Mouse (Mus musculus): ENCODE results near the gene Tceal3. TPM values are rescaled to one million over a fixed set of nuclear protein-coding genes. Genes with fewer than 3 reads are reported as not detected.
"Not testable (repeated sequence)": the region's sequence is repeated elsewhere in the genome, so short reads cannot be mapped to it uniquely, and the experiment has no call there.

The Tceal3 gene
- polyA plus RNA-seq, 1 experiment from 2014 or later: 53.8 TPM

GRCm38 (mm10) chrX:136635116-136635515, 44.5 kb downstream of the Tceal3 start:
- no peaks in the 10 kb centered on the region for H3K36me3 ChIP-seq
- H3K9me3 ChIP-seq: no peaks in the 10 kb centered on the region
- 52% methylated on average over 4 of the region's 4 CpGs for WGBS
- ATAC-seq (replicated peaks): peak; percentile 61; the same call in 1 of the 2 replicates
- no peak overlapping the region for H3K27ac ChIP-seq (replicated peaks)
- H3K27me3 ChIP-seq: no peaks in the 10 kb centered on the region
- no peak overlapping the region for H3K4me2 ChIP-seq (replicated peaks)
- no peak overlapping the region for H3K4me3 ChIP-seq
- no peak overlapping the region for H3K9ac ChIP-seq (replicated peaks)
- no peaks in the 10 kb centered on the region for H3K4me1 ChIP-seq

GRCm38 (mm10) chrX:136639754-136640153, 49.1 kb downstream of the Tceal3 start:
- Histone ChIP-seq H3K36me3 (no peaks in the 10 kb centered on the region), H3K27ac (replicated peaks) (peak overlapping the region; percentile 15; the same call in 1 of the 2 replicates), H3K9me3 (no peaks in the 10 kb centered on the region), H3K4me3 (no peak overlapping the region), H3K9ac (replicated peaks) (no peak overlapping the region), H3K4me2 (replicated peaks) (no peak overlapping the region), H3K27me3 (no peaks in the 10 kb centered on the region), H3K4me1 (no peaks in the 10 kb centered on the region)
- 0 out of 2 replicates have a peak, but pooled peaks have one; percentile 48 for ATAC-seq (replicated peaks)
- WGBS: 31% methylated on average over 6 of the region's 6 CpGs

- not testable (repeated sequence) for H3K36me3 ChIP-seq; H3K9me3 ChIP-seq; H3K27me3 ChIP-seq; H3K4me1 ChIP-seq; H3K4me2 ChIP-seq (replicated peaks); H3K9ac ChIP-seq (replicated peaks); H3K4me3 ChIP-seq; ATAC-seq (replicated peaks); H3K27ac ChIP-seq (replicated peaks)
- WGBS: 46% methylated on average over 3 of the region's 3 CpGs
Measured at GRCm38 (mm10) chrX:136645857-136646256, 55.2 kb downstream of the Tceal3 start.

GRCm38 (mm10) chrX:136666281-136666706, 75.7 kb downstream of the Tceal3 start:
- H3K4me1 ChIP-seq: no peaks in the 10 kb centered on the region
- WGBS: 35% methylated on average over 18 of the region's 20 CpGs
- peak overlapping the region; percentile 60 for H3K4me2 ChIP-seq (replicated peaks)
- peak overlapping the region; percentile 53 for H3K4me3 ChIP-seq
- H3K9me3 ChIP-seq: no peaks in the 10 kb centered on the region
- no peak overlapping the region for H3K27ac ChIP-seq (replicated peaks)
- H3K36me3 ChIP-seq: no peaks in the 10 kb centered on the region
- H3K27me3 ChIP-seq: no peaks in the 10 kb centered on the region
- H3K9ac ChIP-seq (replicated peaks): peak overlapping the region; percentile 61
- peak; percentile 86 for ATAC-seq (replicated peaks)

- not testable (repeated sequence) for H3K27ac ChIP-seq (replicated peaks); H3K36me3 ChIP-seq; H3K27me3 ChIP-seq; H3K9me3 ChIP-seq; H3K4me1 ChIP-seq
- WGBS: 19% methylated on average over 24 of the region's 24 CpGs
- Histone ChIP-seq H3K9ac (replicated peaks) (peak overlapping the region; percentile 61), H3K4me3 (peak overlapping the region; percentile 53), H3K4me2 (replicated peaks) (peak overlapping the region; percentile 60)
- peak; percentile 84 for ATAC-seq (replicated peaks)
Measured at GRCm38 (mm10) chrX:136666762-136667464, 76.3 kb downstream of the Tceal3 start.

GRCm38 (mm10) chrX:136668794-136669193, 78.2 kb downstream of the Tceal3 start:
- no peak for ATAC-seq (replicated peaks)
- H3K9me3 ChIP-seq: no peaks in the 10 kb centered on the region
- H3K4me1 ChIP-seq: no peaks in the 10 kb centered on the region
- no peaks in the 10 kb centered on the region for H3K36me3 ChIP-seq
- no peak overlapping the region for H3K9ac ChIP-seq (replicated peaks)
- H3K27ac ChIP-seq (replicated peaks): no peak overlapping the region
- WGBS: 61% methylated on average over 2 of the region's 2 CpGs
- H3K4me2 ChIP-seq (replicated peaks): no peak overlapping the region
- H3K4me3 ChIP-seq: no peak overlapping the region
- H3K27me3 ChIP-seq: no peaks in the 10 kb centered on the region

GRCm38 (mm10) chrX:136680989-136681388, 90.3 kb downstream of the Tceal3 start:
- Histone ChIP-seq H3K4me1 (no peaks in the 10 kb centered on the region), H3K4me3 (no peak overlapping the region), H3K9ac (replicated peaks) (no peak overlapping the region), H3K4me2 (replicated peaks) (no peak overlapping the region), H3K27me3 (no peaks in the 10 kb centered on the region), H3K9me3 (no peaks in the 10 kb centered on the region), H3K27ac (replicated peaks) (no peak overlapping the region), H3K36me3 (no peaks in the 10 kb centered on the region)
- no peak for ATAC-seq (replicated peaks)
- 75% methylated on average over 3 of the region's 3 CpGs for WGBS

- ATAC-seq (replicated peaks): peak; percentile 88
- 28% methylated on average over 3 of the region's 3 CpGs for WGBS
Measured at GRCm38 (mm10) chrX:136691606-136692293, 101.1 kb downstream of the Tceal3 start.

GRCm38 (mm10) chrX:136692294-136692675, 101.6 kb downstream of the Tceal3 start:
- H3K9ac ChIP-seq (replicated peaks): no peak overlapping the region
- no peak for ATAC-seq (replicated peaks)
- no peak overlapping the region for H3K4me2 ChIP-seq (replicated peaks)
- H3K27me3 ChIP-seq: no peaks in the 10 kb centered on the region
- H3K27ac ChIP-seq (replicated peaks): no peak overlapping the region; the same call in 1 of the 2 replicates
- 61% methylated on average over 4 of the region's 4 CpGs for WGBS
- H3K4me3 ChIP-seq: no peak overlapping the region
- no peaks in the 10 kb centered on the region for H3K9me3 ChIP-seq
- H3K4me1 ChIP-seq: no peaks in the 10 kb centered on the region
- H3K36me3 ChIP-seq: no peaks in the 10 kb centered on the region

More at GRCm38 (mm10) chrX:136691606-136692293, 101.1 kb downstream of the Tceal3 start:
- H3K4me1 ChIP-seq; H3K4me3 ChIP-seq; H3K27ac ChIP-seq (replicated peaks); H3K27me3 ChIP-seq; H3K9ac ChIP-seq (replicated peaks); H3K36me3 ChIP-seq; H3K4me2 ChIP-seq (replicated peaks); H3K9me3 ChIP-seq: not testable (repeated sequence)

GRCm38 (mm10) chrX:136693196-136693595, 102.6 kb downstream of the Tceal3 start:
- Histone ChIP-seq H3K4me3 (no peak overlapping the region), H3K4me1 (no peaks in the 10 kb centered on the region), H3K9ac (replicated peaks) (no peak overlapping the region), H3K27me3 (no peaks in the 10 kb centered on the region), H3K4me2 (replicated peaks) (no peak overlapping the region), H3K27ac (replicated peaks) (no peak overlapping the region), H3K36me3 (no peaks in the 10 kb centered on the region), H3K9me3 (no peaks in the 10 kb centered on the region)
- no peak for ATAC-seq (replicated peaks)
- WGBS: 78% methylated on average over 5 of the region's 5 CpGs

GRCm38 (mm10) chrX:136707446-136708167, 117.0 kb downstream of the Tceal3 start, which contains the start of gene Tceal1:
TSS of gene Tceal1 (plus strand) at chrX:136707982.
- no peaks in the 10 kb centered on the region for H3K27me3 ChIP-seq
- H3K9me3 ChIP-seq: no peaks in the 10 kb centered on the region
- H3K4me3 ChIP-seq: peak within 1 kb of the TSS; percentile 55
- peaks cover 9% of the 10 kb centered on the region; the same call in 1 of the 2 replicates for H3K4me1 ChIP-seq
- H3K27ac ChIP-seq (replicated peaks): peak within 1 kb of the TSS; percentile 92
- H3K4me2 ChIP-seq (replicated peaks): peak within 1 kb of the TSS; percentile 55
- no peaks in the 10 kb centered on the region for H3K36me3 ChIP-seq
- H3K9ac ChIP-seq (replicated peaks): peak within 1 kb of the TSS; percentile 66
- WGBS: 30% methylated on average over 15 of the region's 15 CpGs
- peak; percentile 95 for ATAC-seq (replicated peaks)

GRCm38 (mm10) chrX:136708168-136708681, 117.6 kb downstream of the Tceal3 start:
- WGBS: 19% methylated on average over 18 of the region's 18 CpGs
- Histone ChIP-seq H3K9me3 (no peaks in the 10 kb centered on the region), H3K36me3 (no peaks in the 10 kb centered on the region), H3K27me3 (no peaks in the 10 kb centered on the region), H3K27ac (replicated peaks) (peak overlapping the region; percentile 92), H3K4me1 (peaks cover 9% of the 10 kb centered on the region; the same call in 1 of the 2 replicates), H3K9ac (replicated peaks) (peak overlapping the region; percentile 66), H3K4me3 (peak overlapping the region; percentile 55), H3K4me2 (replicated peaks) (peak overlapping the region; percentile 55)
- ATAC-seq (replicated peaks): peak; percentile 94

Data from forebrain, embryonic 15.5 days (tissue).